Mouse (Mus musculus) gastrocnemius, adult 2 months (tissue): ENCODE results near the gene Klhdc8b. TPM values are rescaled to one million over a fixed set of nuclear protein-coding genes. Genes with fewer than 3 reads are reported as not detected.

Experiments
- DNase-seq: peaks from one replicate; pipeline ENCODE4 v3.0.0; 2022
- H3K27ac ChIP-seq: fragments of 200-600 bp; 2 replicates; pipeline ENCODE4 v1.8.1; 2022; ENCODE audit warnings: mild to moderate bottlenecking
- H3K4me3 ChIP-seq: fragments of 200-600 bp; 2 replicates; pipeline ENCODE4 v1.8.1; 2022; ENCODE audit warnings: mild to moderate bottlenecking, moderate library complexity
- CTCF ChIP-seq: fragments of 200-600 bp; IDR thresholded peaks from 2 replicates; pipeline ENCODE4 v1.8.1; 2022; ENCODE audit warnings: antibody characterized with exemption, mild to moderate bottlenecking, moderate library complexity
- intact Hi-C: fragments of 180-260 bp; cut with DNase I; formaldehyde crosslinking; loops from one replicate; pipeline ENCODE4 v1.15.1; 2025
- total RNA-seq, 2 experiments: library from RNA; stranded (reverse); gene quantifications; 2 replicates each; pipeline ENCODE4 v1.2.3; 2021

Gene Klhdc8b
- total RNA-seq, 2 experiments from 2014 or later: 1.7 to 2.5 TPM

DNA sequence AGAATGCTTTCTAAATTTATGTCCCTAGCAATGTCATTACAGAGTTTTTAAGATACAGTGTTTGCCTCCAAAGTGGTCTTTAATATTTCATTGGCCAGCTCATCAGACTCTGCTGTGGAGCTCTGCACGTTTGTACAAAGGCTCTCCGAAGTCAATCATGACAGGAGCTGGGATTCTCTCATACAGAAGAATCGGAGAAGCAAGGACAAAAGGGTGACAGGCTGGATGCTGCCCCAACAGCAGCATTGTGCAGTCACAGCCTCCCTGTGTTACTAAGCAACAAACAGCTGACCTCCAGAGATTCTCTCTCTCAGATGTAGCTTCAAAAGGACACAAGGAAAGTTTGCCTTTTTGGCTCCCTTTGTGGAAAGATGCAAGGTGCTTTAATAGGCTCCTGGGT is 25.2 kb downstream of the Klhdc8b start, which contains the start of gene BC048562:
Gene BC048562 (plus strand): TSS at position 301 of the 400 bp plus-strand sequence.
- intact Hi-C loops: no loop called here

GRCm38 (mm10) chr9:108431431-108432067 is 29.8 kb downstream of the Klhdc8b start:
- TF ChIP-seq CTCF: no peak
- no peak overlapping the region for H3K27ac ChIP-seq
- peak overlapping the region; percentile 17; the same call in 1 of the 2 replicates for H3K4me3 ChIP-seq
- intact Hi-C loops: no loop called here
- DNase-seq: no peak

More for the DNA sequence above, 25.2 kb downstream of the Klhdc8b start, which contains the start of gene BC048562:
- no peak within 1 kb of the TSS for H3K27ac ChIP-seq
- DNase-seq: no peak
- no peak within 1 kb of the TSS for H3K4me3 ChIP-seq
- TF ChIP-seq CTCF: no peak

- no peak within 1 kb of the TSS for H3K27ac ChIP-seq
- TF ChIP-seq CTCF: no peak
- intact Hi-C loops: no loop called here
- DNase-seq: no peak
- H3K4me3 ChIP-seq: no peak within 1 kb of the TSS
Observed at GRCm38 (mm10) chr9:108428384-108428783, 33.0 kb downstream of the Klhdc8b start, which contains the start of gene Ccdc36. Gene Ccdc36, minus strand, starts transcription at chr9:108428484.

GRCm38 (mm10) chr9:108412221-108412620 is 49.2 kb downstream of the Klhdc8b start:
- Histone ChIP-seq H3K27ac (no peak overlapping the region), H3K4me3 (no peak overlapping the region)
- DNase-seq: peak; percentile 51
- TF ChIP-seq CTCF: peak; percentile 72
- intact Hi-C loops: loop anchor here (5.0 to 10.0 kb wide), 2 partner anchors 125 to 317 kb away; partner anchors contain the start of gene Apeh

GRCm38 (mm10) chr9:108411381-108411942 is 49.9 kb downstream of the Klhdc8b start:
- no peak overlapping the region for H3K4me3 ChIP-seq
- no peak for TF ChIP-seq CTCF
- DNase-seq: peak; percentile 23
- H3K27ac ChIP-seq: no peak overlapping the region
- intact Hi-C loops: loop anchor here (5.0 to 10.0 kb wide), 2 partner anchors 124 to 317 kb away; partner anchors contain the start of gene Apeh

GRCm38 (mm10) chr9:108409535-108409934 is 51.8 kb downstream of the Klhdc8b start:
- Histone ChIP-seq H3K4me3 (no peak overlapping the region), H3K27ac (no peak overlapping the region)
- DNase-seq: no peak
- no peak for TF ChIP-seq CTCF
- intact Hi-C loops: no loop called here

DNA sequence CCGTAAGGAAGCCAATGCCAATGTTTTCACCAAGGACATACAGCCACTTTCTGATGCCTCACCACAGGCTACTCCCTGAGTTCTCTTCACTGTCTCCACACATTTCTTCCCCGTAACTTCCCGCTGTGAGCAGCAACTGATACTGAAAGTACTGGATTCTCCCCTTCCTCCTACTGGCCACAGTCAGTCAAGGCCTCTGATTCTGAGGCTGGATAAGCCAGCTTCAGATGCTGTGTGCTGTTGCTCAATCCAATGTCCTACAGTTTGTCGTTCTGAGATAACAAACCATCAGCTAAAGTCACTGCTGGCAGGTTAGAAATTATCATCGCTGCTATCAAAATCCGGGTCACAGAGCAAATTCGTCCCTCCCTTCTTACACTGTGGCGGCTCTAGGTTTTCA is 56.9 kb downstream of the Klhdc8b start:
- intact Hi-C loops: no loop called here
- TF ChIP-seq CTCF: no peak
- peak overlapping the region; percentile 56; the same call in 1 of the 2 replicates for H3K27ac ChIP-seq
- DNase-seq: no peak
- H3K4me3 ChIP-seq: no peak overlapping the region

GRCm38 (mm10) chr9:108403081-108403480 is 58.3 kb downstream of the Klhdc8b start:
- no peak for DNase-seq
- intact Hi-C loops: no loop called here
- no peak overlapping the region for H3K4me3 ChIP-seq
- H3K27ac ChIP-seq: peak overlapping the region; percentile 85; the same call in 1 of the 2 replicates
- no peak for TF ChIP-seq CTCF

- Histone ChIP-seq H3K4me3 (no peak overlapping the region), H3K27ac (peak overlapping the region; percentile 85)
- DNase-seq: peak; percentile 84
- intact Hi-C loops: no loop called here
- no peak for TF ChIP-seq CTCF
Observed at GRCm38 (mm10) chr9:108401186-108401960, 60.0 kb downstream of the Klhdc8b start.

- intact Hi-C loops: no loop called here
- Histone ChIP-seq H3K4me3 (no peak overlapping the region), H3K27ac (no peak overlapping the region)
- no peak for TF ChIP-seq CTCF
- DNase-seq: no peak
Observed at GRCm38 (mm10) chr9:108398324-108398723, 63.1 kb downstream of the Klhdc8b start.

Other genes starting within 250 kb of the Klhdc8b start
- 100 to 1,000 TPM; 170 to 229 TPM for gene Dag1, start 197.6 kb downstream of the Klhdc8b start, total RNA-seq
- gene Nicn1, start 171.2 kb downstream of the Klhdc8b start, total RNA-seq: 10 to 100 TPM in 1 of 2 experiments, 1 to 10 TPM in 1; 9.3 to 11.9 TPM
- gene Amt, start 164.7 kb downstream of the Klhdc8b start, total RNA-seq: 1 to 10 TPM; 1.0 to 1.4 TPM
- 100 to 1,000 TPM in 1 of 2 experiments, 10 to 100 TPM in 1; 95.0 to 122 TPM for gene Rhoa, start 155.5 kb downstream of the Klhdc8b start, total RNA-seq
- gene Tcta, start 155.4 kb downstream of the Klhdc8b start, total RNA-seq: 10 to 100 TPM; 27.0 to 35.1 TPM
- gene Gpx1, start 122.7 kb downstream of the Klhdc8b start, total RNA-seq: 10 to 100 TPM; 54.9 to 69.4 TPM
- gene Usp4, start 113.7 kb downstream of the Klhdc8b start, total RNA-seq: 10 to 100 TPM; 68.7 to 74.6 TPM
- gene 1700102P08Rik, start 68.8 kb downstream of the Klhdc8b start, total RNA-seq: 1 to 10 TPM in 1 of 2 experiments, under 1 TPM in 1; 0.92 to 1.5 TPM
- gene Ccdc36, start 33.1 kb downstream of the Klhdc8b start, total RNA-seq: not detected
- not detected for gene BC048562, start 25.1 kb downstream of the Klhdc8b start, total RNA-seq
- 10 to 100 TPM; 15.0 to 17.7 TPM for gene Ccdc71, start 1.1 kb downstream of the Klhdc8b start, total RNA-seq
- 100 to 1,000 TPM; 104 to 171 TPM for gene Lamb2, start 18.2 kb upstream of the Klhdc8b start, total RNA-seq
- 100 to 1,000 TPM; 124 TPM for gene Usp19, start 29.0 kb upstream of the Klhdc8b start, total RNA-seq
- gene Qars, start 46.1 kb upstream of the Klhdc8b start, total RNA-seq: 10 to 100 TPM; 75.4 to 80.6 TPM
- gene Qrich1, start 55.2 kb upstream of the Klhdc8b start, total RNA-seq: 10 to 100 TPM; 53.3 to 58.9 TPM
- 10 to 100 TPM; 59.7 to 67.4 TPM for gene Impdh2, start 98.7 kb upstream of the Klhdc8b start, total RNA-seq
- 10 to 100 TPM; 20.6 to 39.2 TPM for gene Ndufaf3, start 105.9 kb upstream of the Klhdc8b start, total RNA-seq
- 10 to 100 TPM in 1 of 2 experiments, 1 to 10 TPM in 1; 8.0 to 11.3 TPM for gene Dalrd3, start 108.3 kb upstream of the Klhdc8b start, total RNA-seq
- gene Wdr6, start 117.2 kb upstream of the Klhdc8b start, total RNA-seq: 1 to 10 TPM; 6.7 to 7.3 TPM
- gene P4htm, start 136.1 kb upstream of the Klhdc8b start, total RNA-seq: 1 to 10 TPM; 3.7 to 3.9 TPM
- gene Arih2, start 187.8 kb upstream of the Klhdc8b start, total RNA-seq: 10 to 100 TPM; 61.9 to 83.9 TPM
- 10 to 100 TPM; 55.2 to 96.6 TPM for gene Slc25a20, start 200.5 kb upstream of the Klhdc8b start, total RNA-seq
- gene Prkar2a, start 227.7 kb upstream of the Klhdc8b start, total RNA-seq: 100 to 1,000 TPM; 164 to 181 TPM